Mouse (Mus musculus): ENCODE measurements around the gene Pitpnc1. TPM values are rescaled to one million over a fixed set of nuclear protein-coding genes. Genes with fewer than 3 reads are reported as not detected.

Gene Pitpnc1
- total RNA-seq, 1 experiment from 2014 or later: 39.9 TPM

DNA sequence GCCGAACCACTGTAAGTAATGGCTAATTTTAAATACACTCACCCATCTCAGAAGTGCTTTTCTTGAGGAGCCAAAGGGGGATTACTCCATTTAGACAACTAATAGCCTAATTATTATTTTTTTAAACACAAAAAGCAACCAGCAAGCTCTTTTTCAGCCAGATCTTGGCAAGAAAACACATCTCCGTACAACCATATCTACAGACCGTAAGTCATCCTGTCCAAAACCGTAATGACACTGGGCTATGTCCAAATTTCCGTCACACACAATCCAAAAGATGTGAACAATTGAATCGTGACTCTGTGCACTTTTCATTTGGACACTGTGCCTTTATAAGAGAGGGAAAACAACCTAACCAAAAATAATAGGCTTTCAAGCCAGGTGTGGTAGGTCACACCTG lies 20.4 kb downstream of the Pitpnc1 start:
- ATAC-seq (replicated peaks in 1 of 2; ENCODE audit: insufficient read depth in 1 of 2, low FRiP score in 2 of 2, low TSS enrichment in 1 of 2, low read depth in 1 of 2, poor library complexity in 2 of 2, severe bottlenecking in 2 of 2): no peak

GRCm38 (mm10) chr11:107449169-107449910 lies 21.2 kb downstream of the Pitpnc1 start:
- no peak for ATAC-seq (replicated peaks in 1 of 2; ENCODE audit: insufficient read depth in 1 of 2, low FRiP score in 2 of 2, low TSS enrichment in 1 of 2, low read depth in 1 of 2, poor library complexity in 2 of 2, severe bottlenecking in 2 of 2)

- no peak for ATAC-seq (replicated peaks in 1 of 2; ENCODE audit: insufficient read depth in 1 of 2, low FRiP score in 2 of 2, low TSS enrichment in 1 of 2, low read depth in 1 of 2, poor library complexity in 2 of 2, severe bottlenecking in 2 of 2)
Measured at GRCm38 (mm10) chr11:107447915-107448314, 22.6 kb downstream of the Pitpnc1 start.

DNA sequence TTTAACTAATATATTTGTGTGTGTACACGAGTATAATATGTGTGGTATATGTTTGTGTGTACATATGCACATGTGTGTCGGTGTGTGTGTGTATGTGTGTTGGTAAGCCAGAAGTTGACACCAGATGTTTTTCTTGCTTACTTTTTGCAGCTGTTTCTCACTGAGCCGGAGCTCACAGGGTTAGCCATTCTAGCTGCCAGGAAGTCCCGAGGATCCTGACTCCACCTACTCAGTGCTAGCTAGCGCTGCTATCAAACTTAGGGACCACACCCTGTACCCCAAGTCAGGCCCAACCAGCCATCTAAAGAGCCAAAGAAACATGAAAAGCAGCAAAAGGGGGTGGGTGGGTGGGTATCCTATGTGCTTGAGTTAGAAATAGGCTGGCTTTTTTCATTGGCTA lies 23.1 kb downstream of the Pitpnc1 start:
- no peak for ATAC-seq (replicated peaks in 1 of 2; ENCODE audit: insufficient read depth in 1 of 2, low FRiP score in 2 of 2, low TSS enrichment in 1 of 2, low read depth in 1 of 2, poor library complexity in 2 of 2, severe bottlenecking in 2 of 2)

GRCm38 (mm10) chr11:107446650-107447049 lies 23.8 kb downstream of the Pitpnc1 start:
- no peak for ATAC-seq (replicated peaks in 1 of 2; ENCODE audit: insufficient read depth in 1 of 2, low FRiP score in 2 of 2, low TSS enrichment in 1 of 2, low read depth in 1 of 2, poor library complexity in 2 of 2, severe bottlenecking in 2 of 2)

- no peak for ATAC-seq (replicated peaks in 1 of 2; ENCODE audit: insufficient read depth in 1 of 2, low FRiP score in 2 of 2, low TSS enrichment in 1 of 2, low read depth in 1 of 2, poor library complexity in 2 of 2, severe bottlenecking in 2 of 2)
Measured at GRCm38 (mm10) chr11:107445683-107446082, 24.8 kb downstream of the Pitpnc1 start.

- no peak for ATAC-seq (replicated peaks in 1 of 2; ENCODE audit: insufficient read depth in 1 of 2, low FRiP score in 2 of 2, low TSS enrichment in 1 of 2, low read depth in 1 of 2, poor library complexity in 2 of 2, severe bottlenecking in 2 of 2)
Measured at GRCm38 (mm10) chr11:107443121-107444095, 27.1 kb downstream of the Pitpnc1 start.

DNA sequence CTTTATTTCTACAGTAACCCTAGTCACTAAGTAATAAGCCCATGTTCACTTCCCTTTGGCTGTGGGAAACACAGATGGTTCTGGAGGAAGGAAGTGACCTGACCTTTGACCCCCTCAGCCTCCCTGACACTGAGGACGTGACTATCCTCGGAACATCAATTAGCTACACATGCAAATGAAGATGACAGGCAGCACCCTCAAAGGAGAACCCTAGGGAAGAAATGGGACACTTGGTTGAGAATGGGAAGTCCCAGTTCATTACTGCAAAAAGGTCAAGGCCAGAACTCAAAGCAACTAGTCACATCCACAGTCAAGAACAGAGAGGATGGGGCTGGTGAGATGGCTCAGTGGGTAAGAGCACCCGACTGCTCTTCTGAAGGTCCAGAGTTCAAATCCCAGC lies 29.4 kb downstream of the Pitpnc1 start:
- no peak for ATAC-seq (replicated peaks in 1 of 2; ENCODE audit: insufficient read depth in 1 of 2, low FRiP score in 2 of 2, low TSS enrichment in 1 of 2, low read depth in 1 of 2, poor library complexity in 2 of 2, severe bottlenecking in 2 of 2)

GRCm38 (mm10) chr11:107438140-107438539 lies 32.4 kb downstream of the Pitpnc1 start:
- no peak for ATAC-seq (replicated peaks in 1 of 2; ENCODE audit: insufficient read depth in 1 of 2, low FRiP score in 2 of 2, low TSS enrichment in 1 of 2, low read depth in 1 of 2, poor library complexity in 2 of 2, severe bottlenecking in 2 of 2)

DNA sequence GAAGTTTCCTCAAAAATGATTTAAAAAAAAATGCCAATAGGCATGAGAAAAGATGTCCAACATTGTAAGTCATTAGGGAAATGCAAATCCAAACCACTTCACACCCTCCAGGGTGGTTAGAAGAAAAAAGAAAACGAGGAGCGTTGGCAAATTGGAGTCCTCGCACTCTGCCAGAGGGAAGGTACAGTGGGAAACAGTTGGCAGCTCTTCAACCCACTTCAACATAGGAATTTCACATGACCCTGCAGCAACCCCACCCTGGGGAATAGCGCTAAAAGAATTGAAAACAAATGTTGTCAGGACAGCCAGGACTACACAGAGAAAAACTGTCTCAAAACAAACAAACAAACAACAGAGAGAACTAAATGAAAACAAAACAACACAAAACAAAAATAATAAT lies 32.8 kb downstream of the Pitpnc1 start:
- ATAC-seq (replicated peaks in 1 of 2; ENCODE audit: insufficient read depth in 1 of 2, low FRiP score in 2 of 2, low TSS enrichment in 1 of 2, low read depth in 1 of 2, poor library complexity in 2 of 2, severe bottlenecking in 2 of 2): no peak

- no peak for ATAC-seq (replicated peaks in 1 of 2; ENCODE audit: insufficient read depth in 1 of 2, low FRiP score in 2 of 2, low TSS enrichment in 1 of 2, low read depth in 1 of 2, poor library complexity in 2 of 2, severe bottlenecking in 2 of 2)
Measured at GRCm38 (mm10) chr11:107435776-107436449, 34.6 kb downstream of the Pitpnc1 start.

GRCm38 (mm10) chr11:107431197-107431965 lies 39.1 kb downstream of the Pitpnc1 start:
- no peak for ATAC-seq (replicated peaks in 1 of 2; ENCODE audit: insufficient read depth in 1 of 2, low FRiP score in 2 of 2, low TSS enrichment in 1 of 2, low read depth in 1 of 2, poor library complexity in 2 of 2, severe bottlenecking in 2 of 2)

- peak; percentile 79 to 85 for ATAC-seq (replicated peaks in 1 of 2; ENCODE audit: insufficient read depth in 1 of 2, low FRiP score in 2 of 2, low TSS enrichment in 1 of 2, low read depth in 1 of 2, poor library complexity in 2 of 2, severe bottlenecking in 2 of 2)
Measured at GRCm38 (mm10) chr11:107428011-107428410, 42.5 kb downstream of the Pitpnc1 start.

- ATAC-seq (replicated peaks in 1 of 2; ENCODE audit: insufficient read depth in 1 of 2, low FRiP score in 2 of 2, low TSS enrichment in 1 of 2, low read depth in 1 of 2, poor library complexity in 2 of 2, severe bottlenecking in 2 of 2): no peak
Measured at GRCm38 (mm10) chr11:107424176-107424575, 46.3 kb downstream of the Pitpnc1 start.

GRCm38 (mm10) chr11:107422356-107422754 lies 48.1 kb downstream of the Pitpnc1 start:
- ATAC-seq (replicated peaks in 1 of 2; ENCODE audit: insufficient read depth in 1 of 2, low FRiP score in 2 of 2, low TSS enrichment in 1 of 2, low read depth in 1 of 2, poor library complexity in 2 of 2, severe bottlenecking in 2 of 2): peak in 1 of 2 experiments; percentile 8; a peak in 2 of 4 replicates

- no peak for ATAC-seq (replicated peaks in 1 of 2; ENCODE audit: insufficient read depth in 1 of 2, low FRiP score in 2 of 2, low TSS enrichment in 1 of 2, low read depth in 1 of 2, poor library complexity in 2 of 2, severe bottlenecking in 2 of 2)
Measured at GRCm38 (mm10) chr11:107421751-107422355, 48.6 kb downstream of the Pitpnc1 start.

GRCm38 (mm10) chr11:107419925-107420324 lies 50.6 kb downstream of the Pitpnc1 start:
- ATAC-seq (replicated peaks in 1 of 2; ENCODE audit: insufficient read depth in 1 of 2, low FRiP score in 2 of 2, low TSS enrichment in 1 of 2, low read depth in 1 of 2, poor library complexity in 2 of 2, severe bottlenecking in 2 of 2): no peak
